Mouse (Mus musculus) ES-E14 (cell line): Measurements from ENCODE around the gene Lsm14a.

Experiments used
- CHD2 ChIP-seq: IDR thresholded peaks from 2 replicates; pipeline ENCODE4 v1.6.1; 2014; ENCODE audit warnings: mild to moderate bottlenecking, low read depth, low read length, inconsistent platforms
- ZC3H11A ChIP-seq: IDR thresholded peaks from 2 replicates; pipeline ENCODE4 v1.6.1; 2012; ENCODE audit warnings: low read depth, mild to moderate bottlenecking, inconsistent platforms, low read length, borderline replicate concordance

DNA sequence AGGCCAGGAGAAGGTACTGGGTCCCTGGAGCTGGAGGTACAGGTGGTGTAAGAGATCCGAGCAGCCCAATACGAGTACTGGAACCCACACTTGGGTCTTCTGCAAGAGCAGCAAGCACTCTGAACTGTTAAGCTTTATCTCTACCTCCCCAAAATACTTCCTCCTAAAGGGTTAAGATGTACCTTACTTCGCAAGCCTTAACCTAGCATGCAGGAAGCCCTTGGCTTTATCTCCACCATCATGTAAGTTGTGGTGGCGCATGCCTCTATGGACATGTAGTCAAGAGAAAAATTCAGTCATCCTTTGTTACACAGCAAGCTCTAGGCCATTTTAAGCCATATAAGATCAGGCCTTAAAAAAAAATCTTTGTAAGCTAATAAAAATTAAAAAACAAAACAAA lies 46.6 kb downstream of the Lsm14a start:
- TF ChIP-seq ZC3H11A = no peak
- TF ChIP-seq CHD2 = no peak
